Mouse (Mus musculus): ENCODE measurements around the gene Pfn2. TPM values are rescaled to one million over a fixed set of nuclear protein-coding genes. Genes with fewer than 3 reads are reported as not detected.

The Pfn2 gene
- 298 TPM for polyA plus RNA-seq (2014; fragmentation: Illumina TruSeq; extraction: RNeasy Lipid Tissue Mini Kit (QIAGEN cat#74804))

GRCm38 (mm10) chr3:57847760-57848185 is at the start of gene Pfn2:
Pfn2 (minus strand) TSS chr3:57848079.

Other genes with a start within 250 kb of the Pfn2 start
- 15.5 TPM for gene Commd2, start 196.4 kb downstream of the Pfn2 start, polyA plus RNA-seq (2014; fragmentation: Illumina TruSeq; extraction: RNeasy Lipid Tissue Mini Kit (QIAGEN cat#74804))
- 0.88 TPM for gene Ankub1, start 155.3 kb downstream of the Pfn2 start, polyA plus RNA-seq (2014; fragmentation: Illumina TruSeq; extraction: RNeasy Lipid Tissue Mini Kit (QIAGEN cat#74804))
- gene Rnf13, start 112.0 kb downstream of the Pfn2 start, polyA plus RNA-seq (2014; fragmentation: Illumina TruSeq; extraction: RNeasy Lipid Tissue Mini Kit (QIAGEN cat#74804)) = 278 TPM

All from ovary, adult 10 weeks (tissue).